Mouse (Mus musculus) induced T-regulatory cell, adult 2 months (primary cell): Measurements from ENCODE around the gene Acsl6.

Experiments
- DNase-seq: peaks from one replicate; pipeline ENCODE4 v3.0.0-alpha.2; 2012; ENCODE audit warnings: low read depth

Gene Acsl6

DNA sequence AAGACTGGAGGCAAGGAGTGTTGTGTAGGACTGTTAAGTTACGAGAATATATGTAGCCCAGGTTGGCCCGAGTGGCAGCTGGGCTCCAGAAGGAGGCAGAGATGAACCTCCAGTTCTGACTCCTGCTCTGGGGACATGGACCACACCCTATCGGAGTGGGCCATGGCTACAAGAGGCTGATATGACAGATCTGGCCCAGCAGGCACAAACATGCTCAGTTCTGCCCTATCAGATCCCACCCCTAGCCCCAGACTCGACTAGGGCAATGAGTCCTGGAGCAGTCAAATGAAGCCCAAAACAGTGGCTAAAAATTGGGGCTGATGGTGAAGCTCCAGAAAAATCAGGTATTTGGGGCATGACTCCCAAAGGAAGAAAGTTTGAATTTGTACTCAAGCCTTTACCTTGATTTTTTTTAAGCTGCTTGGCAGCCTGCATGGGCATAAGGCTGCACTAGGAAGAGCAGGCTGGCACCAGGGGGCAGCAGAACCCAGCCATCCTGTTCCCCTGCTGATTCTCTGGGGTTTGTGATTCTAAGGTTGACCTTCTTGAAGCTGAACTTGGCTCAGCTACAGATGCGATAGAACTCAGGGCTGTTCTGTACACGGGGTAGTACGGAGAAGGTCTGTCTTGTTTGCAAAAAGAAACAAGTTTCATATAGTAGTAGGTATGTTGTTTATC, 3.7 kb downstream of the Acsl6 start:
- DNase-seq, result peak; percentile 64

DNA sequence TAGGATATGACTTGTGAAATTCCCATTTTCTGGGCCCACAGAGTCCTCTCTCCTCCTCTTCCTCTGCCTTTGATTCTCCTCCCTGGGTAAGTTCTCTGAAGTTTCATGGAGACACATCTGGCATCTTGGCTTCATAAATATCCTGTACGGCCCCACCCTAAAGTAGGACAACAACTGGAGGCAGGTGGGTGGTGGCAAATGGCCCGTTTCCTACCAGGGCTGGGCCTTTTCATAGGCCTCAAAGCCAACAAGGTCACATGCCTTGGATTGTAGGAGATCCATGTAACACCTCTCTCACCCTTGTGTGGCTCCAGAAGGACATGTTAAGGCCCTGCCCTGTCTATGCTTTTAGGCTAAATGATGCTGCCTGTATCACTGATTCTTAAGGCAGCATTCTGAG, 7.0 kb downstream of the Acsl6 start:
- DNase-seq, result no peak

DNA sequence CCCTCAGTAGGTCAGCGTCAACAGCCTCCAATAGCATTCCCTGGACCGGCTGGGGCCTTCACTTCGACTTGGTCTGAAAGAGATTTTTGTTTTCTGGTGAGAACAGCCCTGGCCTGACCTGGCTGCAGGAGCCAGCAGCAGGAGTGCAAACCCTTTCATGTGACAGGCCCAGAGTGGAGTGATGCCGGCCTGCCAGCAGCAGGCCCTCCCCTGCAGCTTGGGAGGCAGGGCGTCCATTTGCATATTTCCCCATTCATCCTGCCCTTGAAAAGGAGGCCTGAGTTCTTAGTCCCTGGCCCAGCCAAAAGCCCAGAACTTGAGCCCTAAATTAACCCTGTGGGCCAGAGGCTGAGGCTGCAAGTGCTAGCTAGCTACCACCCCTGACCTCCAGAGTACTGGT, 8.4 kb downstream of the Acsl6 start:
- no peak for DNase-seq

DNA sequence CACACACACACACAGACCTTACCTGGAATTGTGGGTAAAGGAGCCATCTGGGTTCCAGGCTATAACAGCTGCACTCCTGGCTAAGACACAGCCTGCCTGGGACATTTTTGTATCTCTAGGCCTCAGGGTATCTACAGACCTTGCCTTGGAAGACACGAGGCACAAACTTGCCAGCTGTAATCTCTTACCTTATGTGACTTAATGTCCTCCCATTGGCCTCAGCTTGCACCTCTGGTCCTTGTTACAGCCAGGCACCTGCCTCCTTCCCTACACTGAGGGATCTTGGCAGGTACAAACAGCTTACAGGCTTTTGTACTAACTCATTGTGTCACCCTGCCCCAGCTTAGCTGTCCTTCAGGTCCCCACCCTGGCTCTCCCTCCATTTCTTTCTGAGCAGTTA, 9.0 kb downstream of the Acsl6 start:
- DNase-seq, result no peak

DNA sequence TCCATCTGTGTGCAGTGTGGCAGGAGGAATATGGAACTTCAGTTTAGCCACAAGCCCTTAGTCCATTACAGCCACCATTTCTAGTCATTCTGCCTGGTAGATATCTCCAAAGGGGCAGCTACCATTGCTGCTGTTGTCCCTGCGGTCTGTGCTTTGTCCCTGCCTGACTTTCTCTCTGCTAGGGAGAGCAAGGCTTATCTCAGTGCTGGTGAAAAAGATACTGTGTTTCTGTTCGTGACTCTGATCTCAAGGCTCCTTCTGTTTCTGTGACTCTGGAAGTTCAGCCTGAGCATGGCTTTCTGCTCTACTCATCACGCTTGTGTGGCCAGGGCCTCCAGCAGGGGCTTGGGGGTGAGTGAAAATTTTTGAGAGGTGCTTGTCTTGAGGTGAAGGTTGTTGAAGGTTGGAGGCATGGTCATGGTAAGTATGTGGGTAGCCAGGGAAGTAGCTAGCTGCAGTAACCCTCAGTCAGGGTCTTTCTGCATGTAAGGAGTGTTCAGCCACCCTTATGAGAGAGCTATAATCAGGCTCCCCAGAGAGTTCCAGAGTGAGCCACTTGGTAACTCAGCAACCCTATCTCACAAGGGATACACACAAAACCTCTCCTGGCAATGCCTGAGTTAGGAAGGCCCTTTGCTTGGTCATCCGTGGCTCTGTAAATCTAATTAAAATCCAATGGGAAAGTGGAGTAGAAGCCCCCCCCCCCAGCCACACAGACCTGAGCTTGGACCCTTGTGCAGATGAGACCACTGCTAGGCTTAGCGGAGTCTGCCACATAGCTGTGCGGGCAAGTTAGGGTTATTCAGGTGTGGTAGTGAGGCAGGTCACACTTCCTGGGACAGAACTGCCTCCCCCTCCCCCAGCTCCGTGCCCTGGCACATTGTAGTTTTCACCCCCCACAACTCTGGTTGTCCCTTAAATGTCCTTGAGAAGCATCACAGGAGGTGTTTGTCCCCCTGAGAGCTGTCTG, 10.1 kb downstream of the Acsl6 start:
- no peak for DNase-seq

DNA sequence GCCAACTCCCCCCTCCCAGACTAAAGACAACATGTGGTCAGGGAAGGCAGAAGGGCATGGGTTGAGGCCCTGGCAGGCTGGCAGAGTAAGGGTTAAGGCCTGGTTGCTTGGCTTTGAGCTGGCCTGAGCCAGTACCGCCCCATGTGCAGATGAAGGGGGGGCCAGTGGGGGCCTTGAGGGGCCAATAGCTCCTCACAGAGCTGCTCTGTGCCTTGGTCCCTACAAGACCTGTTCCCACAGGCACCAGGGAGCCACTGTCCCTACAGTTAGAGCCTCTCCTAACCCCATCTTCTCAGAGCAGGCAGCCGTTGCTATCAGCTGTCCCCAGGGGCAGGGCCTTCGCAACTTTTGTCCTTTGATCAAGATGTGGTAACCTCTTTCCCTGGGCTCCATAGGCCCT, 11.1 kb downstream of the Acsl6 start:
- DNase-seq, result no peak

- DNase-seq, result no peak
These were observed 11.7 kb downstream of the Acsl6 start for GRCm38 (mm10) chr11:54315336-54315735.

DNA sequence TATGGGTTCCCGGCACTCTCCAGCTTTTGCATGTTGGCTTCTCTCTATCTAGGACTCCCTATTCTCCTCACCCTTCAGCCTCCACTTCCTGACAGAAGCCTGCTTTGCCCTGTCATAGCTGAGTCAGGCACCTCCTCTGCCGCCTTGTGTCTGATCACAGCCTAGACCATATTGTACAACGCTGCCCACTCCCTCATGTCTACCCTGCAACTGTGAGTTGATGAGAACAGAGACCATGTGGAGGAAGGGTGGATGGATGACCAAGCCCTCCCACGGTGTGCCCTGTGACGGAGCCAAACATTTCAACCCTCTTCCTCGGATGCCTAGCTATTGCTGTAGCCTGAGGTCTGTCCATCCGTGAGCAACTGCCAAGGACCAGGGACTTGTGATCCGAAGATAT, 13.8 kb downstream of the Acsl6 start:
- no peak for DNase-seq

GRCm38 (mm10) chr11:54317795-54318194, 14.2 kb downstream of the Acsl6 start:
- DNase-seq, result no peak

- no peak for DNase-seq
These were observed 18.4 kb downstream of the Acsl6 start for GRCm38 (mm10) chr11:54321802-54322532.

DNA sequence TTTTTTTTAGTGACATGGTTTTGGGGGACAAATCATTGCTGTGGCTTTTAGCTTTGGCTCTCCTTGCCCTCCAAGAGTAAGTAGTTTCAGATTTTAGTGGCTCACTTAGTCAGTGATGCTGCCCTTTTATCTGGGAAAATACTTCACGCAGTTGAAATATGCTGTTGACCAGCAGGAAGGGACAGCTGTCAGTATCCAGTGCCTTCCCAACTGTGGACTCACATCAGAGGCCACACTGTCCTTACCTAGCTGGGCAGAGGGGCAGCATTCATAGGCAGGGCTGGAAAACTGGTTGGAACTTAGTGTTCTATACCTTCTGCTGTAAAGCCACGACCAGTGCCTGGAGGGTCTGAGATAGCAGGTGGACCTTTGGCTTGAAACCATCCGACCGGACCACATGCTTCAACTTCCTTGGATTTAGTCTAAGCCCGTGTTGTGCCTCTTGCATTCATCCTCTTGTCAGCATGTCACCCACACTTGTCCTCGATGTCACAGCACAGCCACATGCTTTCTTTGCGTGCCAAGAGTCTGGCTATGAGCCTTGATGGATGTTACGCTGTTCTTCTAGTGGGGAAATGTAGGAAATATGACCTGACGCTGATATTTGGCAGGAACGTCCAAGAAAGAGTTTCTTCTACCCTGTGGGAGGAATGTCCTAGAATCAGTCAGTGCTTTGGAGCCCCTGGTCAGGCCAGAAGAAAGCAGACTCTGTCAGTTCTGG, 28.0 kb downstream of the Acsl6 start:
- DNase-seq, result no peak

- DNase-seq, result no peak
These were observed 32.6 kb downstream of the Acsl6 start for GRCm38 (mm10) chr11:54336165-54336707.

GRCm38 (mm10) chr11:54343703-54344102, 40.1 kb downstream of the Acsl6 start:
- peak; percentile 30 for DNase-seq

- no peak for DNase-seq
These were observed 48.1 kb downstream of the Acsl6 start for GRCm38 (mm10) chr11:54351704-54352103.

GRCm38 (mm10) chr11:54353121-54353576, 49.6 kb downstream of the Acsl6 start:
- no peak for DNase-seq

DNA sequence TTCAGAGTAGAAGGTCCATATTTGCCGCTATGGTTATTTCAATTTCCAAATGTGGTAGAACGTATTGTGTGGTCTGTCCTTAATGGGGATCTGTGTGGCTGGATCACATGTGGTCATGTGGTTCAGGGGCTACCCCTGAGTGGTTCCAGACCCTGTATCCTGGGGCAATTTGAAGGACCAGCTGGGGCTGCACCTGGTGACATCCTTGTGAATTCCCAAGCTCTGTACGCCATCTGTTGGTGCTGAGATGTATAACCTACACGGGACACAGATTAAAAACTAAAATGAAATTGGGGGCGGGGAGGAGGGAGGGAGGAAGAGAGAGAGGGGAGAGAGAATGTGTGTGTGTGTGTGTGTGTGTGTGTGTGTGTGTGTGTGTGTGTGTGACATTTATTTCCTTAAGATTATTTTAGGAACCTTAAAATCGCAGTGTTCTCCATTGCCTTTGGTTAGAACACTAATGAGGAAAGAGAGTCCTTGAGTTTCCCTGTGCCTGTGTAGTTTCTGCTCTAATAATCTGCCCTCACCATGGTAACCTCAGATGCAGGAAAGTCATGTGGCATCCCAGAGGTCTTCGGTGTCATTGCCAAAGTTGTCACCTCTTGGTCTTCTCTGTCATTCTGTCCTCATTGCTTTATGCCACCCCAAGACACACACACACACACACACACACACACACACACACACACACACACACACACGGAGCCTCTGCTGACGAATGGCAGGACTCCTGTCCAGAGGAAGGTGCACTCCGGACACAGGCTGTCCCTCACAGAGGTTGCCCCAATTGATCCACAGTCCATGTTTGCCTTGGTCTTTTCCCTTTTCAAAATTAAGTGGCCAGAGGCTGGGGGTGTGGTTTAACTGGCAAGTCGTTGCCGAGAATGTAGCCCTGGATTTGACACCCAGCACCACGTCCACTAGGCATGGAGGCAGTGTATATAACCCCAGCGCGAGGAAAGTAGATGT, 51.3 kb downstream of the Acsl6 start:
- DNase-seq, result peak; percentile 62

DNA sequence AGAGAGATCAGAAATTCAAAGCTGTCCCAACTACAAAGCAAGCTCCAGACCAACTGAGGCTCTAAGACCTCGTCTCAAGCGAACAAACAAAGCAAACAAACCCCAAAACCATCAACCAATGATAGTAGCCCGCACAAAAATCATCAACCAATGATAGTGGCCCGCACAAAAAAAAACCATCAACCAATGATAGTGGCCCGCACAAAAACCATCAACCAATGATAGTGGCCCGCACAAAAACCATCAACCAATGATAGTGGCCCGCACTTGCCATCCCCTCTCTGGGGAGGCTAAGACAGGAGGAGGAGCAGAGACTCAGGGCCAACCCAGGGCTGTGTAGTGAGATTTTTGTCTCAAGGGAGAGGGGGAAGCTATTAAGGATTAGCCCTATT, 52.0 kb downstream of the Acsl6 start:
- DNase-seq, result no peak

- peak; percentile 75 for DNase-seq
These were observed 53.1 kb downstream of the Acsl6 start for GRCm38 (mm10) chr11:54356676-54357075.

GRCm38 (mm10) chr11:54372553-54372952, 69.0 kb downstream of the Acsl6 start:
- no peak for DNase-seq

DNA sequence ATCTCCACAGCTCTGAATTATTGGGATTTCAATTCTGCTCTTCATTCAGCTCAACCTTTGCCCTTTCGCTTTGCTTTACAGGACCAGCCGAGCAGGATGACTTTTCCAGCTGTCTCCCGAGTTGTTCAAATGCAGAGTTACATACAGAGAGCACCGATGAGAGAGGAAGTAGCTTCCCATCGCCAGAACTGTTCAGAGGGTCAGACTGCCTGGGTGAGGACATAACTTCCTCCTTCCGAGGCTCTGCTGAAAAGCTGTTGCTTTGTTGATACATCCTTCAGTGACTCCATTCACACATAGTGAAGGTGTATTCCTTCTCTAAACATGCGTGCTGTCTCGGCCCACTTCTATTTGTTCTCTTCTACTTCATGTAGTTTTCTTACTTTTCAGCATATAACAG, 86.8 kb downstream of the Acsl6 start:
- no peak for DNase-seq
